ENCODE assay signal across 8 mouse cellular contexts in the genomic region with DNA sequence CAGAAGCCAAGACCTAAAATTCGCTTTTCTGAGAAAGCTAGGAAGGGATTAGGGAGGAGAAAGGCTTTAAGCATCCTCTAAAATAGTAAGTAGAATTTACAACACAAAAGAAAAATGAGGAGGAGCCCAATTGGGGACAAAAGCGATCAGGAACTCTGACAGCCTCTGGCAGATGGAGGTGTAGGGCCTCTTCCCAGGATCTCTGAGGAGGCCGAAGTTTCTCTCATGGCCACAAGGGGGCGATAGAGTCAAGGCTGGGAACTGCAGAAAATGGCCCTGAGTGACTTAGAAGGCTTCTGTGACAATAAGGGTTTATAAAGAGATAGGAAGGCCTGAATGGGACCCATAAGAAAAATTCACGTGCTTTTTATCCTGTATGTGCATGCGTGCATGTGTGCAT.
DNase-seq lines count a peak whose midpoint lies in the region; ATAC-seq and TF ChIP-seq lines count a peak whose summit lies in the region.

No protein-coding gene starts in this region.

- H3K4me2 ChIP-seq in kidney, embryonic 16.5 days (replicated peaks; ENCODE audit: low read depth, low read length) = no peak overlapping the region
- H3K4me2 ChIP-seq in neural tube, embryonic 11.5 days (ENCODE audit: low read depth) = no peak overlapping the region

- no peak for TF ChIP-seq POLR2A in cerebellum, adult 2 months (IDR thresholded peaks at IDR 0.05; ENCODE audit: borderline replicate concordance, insufficient read depth, low read length)

- TF ChIP-seq CTCF in cerebellum, adult 2 months (IDR thresholded peaks at IDR 0.05; ENCODE audit: borderline replicate concordance, insufficient read depth, low read depth, low read length) = peak; percentile 80
- peak; percentile 95 for TF ChIP-seq CTCF in left cerebral cortex, adult 2 months (IDR thresholded peaks at IDR 0.05)

- no peaks in the 10 kb centered on the region for H3K36me3 ChIP-seq in kidney, embryonic 16.5 days (ENCODE audit: insufficient read depth, low read length)
- H3K36me3 ChIP-seq in neural tube, embryonic 11.5 days (ENCODE audit: control insufficient read depth, insufficient read depth, low read length) = no peaks in the 10 kb centered on the region

- ATAC-seq in kidney, embryonic 16.5 days (ENCODE audit: low FRiP score, low TSS enrichment) = no peak; the same call in 1 of the 2 replicates
- ATAC-seq in neural tube, embryonic 11.5 days (ENCODE audit: insufficient read depth, low FRiP score, low TSS enrichment) = no peak; the same call in 1 of the 2 replicates
- ATAC-seq in megakaryocyte-erythroid progenitor cell, adult 5-6 weeks (replicated peaks; ENCODE audit: low FRiP score, low TSS enrichment, poor library complexity, severe bottlenecking) = no peak

- no peaks in the 10 kb centered on the region for H3K4me1 ChIP-seq in kidney, embryonic 16.5 days (ENCODE audit: insufficient read depth, low read length)
- no peaks in the 10 kb centered on the region for H3K4me1 ChIP-seq in cerebellum, adult 2 months (ENCODE audit: control insufficient read depth, insufficient read depth, low read length)
- no peaks in the 10 kb centered on the region for H3K4me1 ChIP-seq in neural tube, embryonic 11.5 days (ENCODE audit: control insufficient read depth, insufficient read depth, low read length)

- no peak overlapping the region for H3K9ac ChIP-seq in kidney, embryonic 16.5 days (replicated peaks; ENCODE audit: low read length)
- H3K9ac ChIP-seq in neural tube, embryonic 11.5 days (ENCODE audit: low read length) = no peak overlapping the region

- no peak overlapping the region for H3K27ac ChIP-seq in kidney, embryonic 16.5 days (ENCODE audit: low read length)
- no peak overlapping the region for H3K27ac ChIP-seq in cerebellum, adult 2 months (ENCODE audit: insufficient read depth, low read length)
- H3K27ac ChIP-seq in left cerebral cortex, adult 2 months = no peak overlapping the region
- no peak overlapping the region for H3K27ac ChIP-seq in neural tube, embryonic 11.5 days (ENCODE audit: low read depth, low read length)

- DNase-seq in kidney, adult 9 months = peak; percentile 35
- peak; percentile 70 for DNase-seq in NIH3T3 (ENCODE audit: low read depth)
- DNase-seq in cerebellum, adult 2 months = peak; percentile 67 to 73
- peak; percentile 36 to 86 for DNase-seq in frontal cortex, adult 2 months (ENCODE audit: extremely low spot score in 1 of 2, low spot score in 1 of 2)
- peak; percentile 68 to 76 for DNase-seq in left cerebral cortex, adult 2 months (ENCODE audit: extremely low spot score in 1 of 2, low spot score in 2 of 2)
- peak; percentile 70 for DNase-seq in neural tube, embryonic 11.5 days (ENCODE audit: low spot score)

- intact Hi-C loops in left cerebral cortex, adult 2 months (cut with DNase I) = no loop called here

- 24% methylated on average over 6 of the region's 6 CpGs for WGBS in kidney, embryonic 16.5 days
- 31% methylated on average over 6 of the region's 6 CpGs for WGBS in cerebellum, adult 2 months
- 32% methylated on average over 6 of the region's 6 CpGs for WGBS in neural tube, embryonic 11.5 days

- H3K4me3 ChIP-seq in kidney, embryonic 16.5 days (ENCODE audit: low read length) = no peak overlapping the region
- H3K4me3 ChIP-seq in cerebellum, adult 2 months (replicated peaks; ENCODE audit: insufficient read depth, low read depth, low read length) = no peak overlapping the region
- H3K4me3 ChIP-seq in left cerebral cortex, adult 2 months = no peak overlapping the region
- H3K4me3 ChIP-seq in neural tube, embryonic 11.5 days (ENCODE audit: low read depth, low read length) = no peak overlapping the region

- no peaks in the 10 kb centered on the region for H3K9me3 ChIP-seq in kidney, embryonic 16.5 days (ENCODE audit: low read length)
- H3K9me3 ChIP-seq in neural tube, embryonic 11.5 days (ENCODE audit: control insufficient read depth, low read length) = no peaks in the 10 kb centered on the region

- no peaks in the 10 kb centered on the region for H3K27me3 ChIP-seq in kidney, embryonic 16.5 days (ENCODE audit: insufficient read depth, low read length)
- no peaks in the 10 kb centered on the region; the same call in 1 of the 2 replicates for H3K27me3 ChIP-seq in cerebellum, adult 2 months (ENCODE audit: control insufficient read depth, insufficient read depth, low read length)
- no peaks in the 10 kb centered on the region for H3K27me3 ChIP-seq in neural tube, embryonic 11.5 days (ENCODE audit: control insufficient read depth, insufficient read depth, low read length)
